Mouse (Mus musculus): ENCODE measurements around the gene 1700029J07Rik. TPM values are rescaled to one million over a fixed set of nuclear protein-coding genes. Genes with fewer than 3 reads are reported as not detected.
A peak's percentile ranks its signal among the peaks of the same experiment; 100 is the strongest.

Gene 1700029J07Rik
- polyA plus RNA-seq (2016; fragmentation: Nextera tagmentation; extraction: Ambion mirVana), result 3.2 and 3.3 TPM in 2 replicates

- peak; percentile 98 for DNase-seq (ENCODE audit: low spot score)
- H3K36me3 ChIP-seq, result peaks cover 28% of the 10 kb centered on the region
- H3K4me1 ChIP-seq, result peaks cover 20% of the 10 kb centered on the region
- no peaks in the 10 kb centered on the region for H3K27me3 ChIP-seq (ENCODE audit: low read depth, poor library complexity, severe bottlenecking)
- under 1% methylated on average over 57 of the region's 57 CpGs for WGBS
- peak within 1 kb of the TSS; percentile 90 for H3K27ac ChIP-seq (replicated peaks)
- H3K4me3 ChIP-seq, result peak within 1 kb of the TSS; percentile 73
- peaks cover 12% of the 10 kb centered on the region for H3K9me3 ChIP-seq (replicated peaks)
Observed at GRCm38 (mm10) chr8:45975126-45975836, at the start of gene 1700029J07Rik, which contains the start of gene Ufsp2. TSS of gene 1700029J07Rik (minus strand) at chr8:45975252. TSS of gene Ufsp2 (plus strand) at chr8:45975528.

GRCm38 (mm10) chr8:46024392-46024791 lies 49.3 kb upstream of the 1700029J07Rik start:
- no peaks in the 10 kb centered on the region for H3K4me1 ChIP-seq
- H3K36me3 ChIP-seq, result no peaks in the 10 kb centered on the region
- H3K27ac ChIP-seq (replicated peaks), result no peak overlapping the region
- no peak overlapping the region for H3K4me3 ChIP-seq
- H3K9me3 ChIP-seq (replicated peaks), result no peaks in the 10 kb centered on the region
- no peak for DNase-seq (ENCODE audit: low spot score)
- no peaks in the 10 kb centered on the region for H3K27me3 ChIP-seq (ENCODE audit: low read depth, poor library complexity, severe bottlenecking)
- 68% methylated on average over 4 of the region's 4 CpGs for WGBS

GRCm38 (mm10) chr8:46022758-46023157 lies 47.7 kb upstream of the 1700029J07Rik start:
- Histone ChIP-seq H3K4me3 (no peak overlapping the region), H3K36me3 (no peaks in the 10 kb centered on the region), H3K27ac (replicated peaks) (no peak overlapping the region), H3K27me3 (ENCODE audit: low read depth, poor library complexity, severe bottlenecking) (no peaks in the 10 kb centered on the region), H3K9me3 (replicated peaks) (no peaks in the 10 kb centered on the region), H3K4me1 (no peaks in the 10 kb centered on the region)
- WGBS, result 94% methylated on average over 9 of the region's 9 CpGs
- no peak for DNase-seq (ENCODE audit: low spot score)

GRCm38 (mm10) chr8:46022203-46022602 lies 47.2 kb upstream of the 1700029J07Rik start:
- Histone ChIP-seq H3K4me1 (no peaks in the 10 kb centered on the region), H3K36me3 (no peaks in the 10 kb centered on the region), H3K4me3 (no peak overlapping the region), H3K9me3 (replicated peaks) (no peaks in the 10 kb centered on the region), H3K27ac (replicated peaks) (no peak overlapping the region), H3K27me3 (ENCODE audit: low read depth, poor library complexity, severe bottlenecking) (no peaks in the 10 kb centered on the region)
- DNase-seq (ENCODE audit: low spot score), result no peak
- WGBS, result 84% methylated on average over 9 of the region's 9 CpGs

GRCm38 (mm10) chr8:46010746-46011680 lies 36.0 kb upstream of the 1700029J07Rik start:
- DNase-seq (ENCODE audit: low spot score), result peak; percentile 50
- peak overlapping the region; percentile 40 for H3K4me3 ChIP-seq
- 16% methylated on average over 17 of the region's 17 CpGs for WGBS

GRCm38 (mm10) chr8:46010306-46010705 lies 35.3 kb upstream of the 1700029J07Rik start:
- Histone ChIP-seq H3K4me3 (peak overlapping the region; percentile 40), H3K9me3 (replicated peaks) (no peaks in the 10 kb centered on the region), H3K27me3 (ENCODE audit: low read depth, poor library complexity, severe bottlenecking) (no peaks in the 10 kb centered on the region), H3K36me3 (no peaks in the 10 kb centered on the region), H3K27ac (replicated peaks) (no peak overlapping the region), H3K4me1 (peaks cover 14% of the 10 kb centered on the region)
- 45% methylated on average over 2 of the region's 2 CpGs for WGBS
- DNase-seq (ENCODE audit: low spot score), result no peak

More at GRCm38 (mm10) chr8:46010746-46011680, 36.0 kb upstream of the 1700029J07Rik start:
- H3K27me3 ChIP-seq (ENCODE audit: low read depth, poor library complexity, severe bottlenecking), result no peaks in the 10 kb centered on the region
- peaks cover 14% of the 10 kb centered on the region for H3K4me1 ChIP-seq
- H3K27ac ChIP-seq (replicated peaks), result no peak overlapping the region
- no peaks in the 10 kb centered on the region for H3K36me3 ChIP-seq
- no peaks in the 10 kb centered on the region for H3K9me3 ChIP-seq (replicated peaks)

- Histone ChIP-seq H3K36me3 (no peaks in the 10 kb centered on the region), H3K9me3 (replicated peaks) (no peaks in the 10 kb centered on the region), H3K4me3 (no peak overlapping the region), H3K27ac (replicated peaks) (no peak overlapping the region), H3K27me3 (ENCODE audit: low read depth, poor library complexity, severe bottlenecking) (no peaks in the 10 kb centered on the region), H3K4me1 (peaks cover 14% of the 10 kb centered on the region)
- WGBS, result 85% methylated on average over 3 of the region's 3 CpGs
- DNase-seq (ENCODE audit: low spot score), result no peak
Observed at GRCm38 (mm10) chr8:46007050-46007672, 32.1 kb upstream of the 1700029J07Rik start.

- Histone ChIP-seq H3K36me3 (no peaks in the 10 kb centered on the region), H3K4me3 (no peak within 1 kb of the TSS), H3K9me3 (replicated peaks) (no peaks in the 10 kb centered on the region), H3K4me1 (peaks cover 3% of the 10 kb centered on the region), H3K27me3 (ENCODE audit: low read depth, poor library complexity, severe bottlenecking) (no peaks in the 10 kb centered on the region), H3K27ac (replicated peaks) (no peak within 1 kb of the TSS)
- no peak for DNase-seq (ENCODE audit: low spot score)
- 73% methylated on average over 4 of the region's 4 CpGs for WGBS
Observed at GRCm38 (mm10) chr8:46005596-46005995, 30.5 kb upstream of the 1700029J07Rik start, which contains the start of gene Ankrd37. TSS of gene Ankrd37 (minus strand) at chr8:46005707.

GRCm38 (mm10) chr8:45999784-46000705 lies 25.0 kb upstream of the 1700029J07Rik start:
- peak; percentile 99 for DNase-seq (ENCODE audit: low spot score)
- 8% methylated on average over 55 of the region's 55 CpGs for WGBS

GRCm38 (mm10) chr8:45999138-45999783 lies 24.2 kb upstream of the 1700029J07Rik start, which contains the start of gene Lrp2bp:
TSS of gene Lrp2bp (plus strand) at chr8:45999303.
- H3K27me3 ChIP-seq (ENCODE audit: low read depth, poor library complexity, severe bottlenecking), result no peaks in the 10 kb centered on the region
- H3K4me1 ChIP-seq, result peaks cover 27% of the 10 kb centered on the region
- peak within 1 kb of the TSS; percentile 97 for H3K27ac ChIP-seq (replicated peaks)
- H3K9me3 ChIP-seq (replicated peaks), result no peaks in the 10 kb centered on the region
- 4% methylated on average over 22 of the region's 22 CpGs for WGBS
- H3K4me3 ChIP-seq, result peak within 1 kb of the TSS; percentile 68
- H3K36me3 ChIP-seq, result peaks cover 32% of the 10 kb centered on the region
- DNase-seq (ENCODE audit: low spot score), result no peak

More at GRCm38 (mm10) chr8:45999784-46000705, 25.0 kb upstream of the 1700029J07Rik start:
- Histone ChIP-seq H3K27ac (replicated peaks) (peak overlapping the region; percentile 97), H3K36me3 (peaks cover 28% of the 10 kb centered on the region), H3K4me3 (peak overlapping the region; percentile 68), H3K9me3 (replicated peaks) (no peaks in the 10 kb centered on the region), H3K4me1 (peaks cover 27% of the 10 kb centered on the region), H3K27me3 (ENCODE audit: low read depth, poor library complexity, severe bottlenecking) (no peaks in the 10 kb centered on the region)

- Histone ChIP-seq H3K4me3 (no peak overlapping the region), H3K27ac (replicated peaks) (no peak overlapping the region), H3K27me3 (ENCODE audit: low read depth, poor library complexity, severe bottlenecking) (no peaks in the 10 kb centered on the region), H3K9me3 (replicated peaks) (no peaks in the 10 kb centered on the region), H3K4me1 (peaks cover 27% of the 10 kb centered on the region), H3K36me3 (peaks cover 42% of the 10 kb centered on the region)
- no peak for DNase-seq (ENCODE audit: low spot score)
- WGBS, result 85% methylated on average over 2 of the region's 2 CpGs
Observed at GRCm38 (mm10) chr8:45998228-45998627, 23.2 kb upstream of the 1700029J07Rik start.

Data from midbrain, embryonic 10.5 days (tissue).